Mouse (Mus musculus) C2C12 (cell line): ENCODE results near the gene Dgcr6. TPM values are rescaled to one million over a fixed set of nuclear protein-coding genes. Genes with fewer than 3 reads are reported as not detected.
A peak's percentile ranks its signal among the peaks of the same experiment; 100 is the strongest.

Experiments used
- H3K27me3 ChIP-seq: one replicate; pipeline ENCODE4 v1.6.1; 2011; ENCODE audit not compliant: control insufficient read depth, insufficient read depth, insufficient read length
- H3K36me3 ChIP-seq: one replicate; pipeline ENCODE4 v1.6.1; 2011; ENCODE audit not compliant: control insufficient read depth, insufficient read depth
- H3K4me3 ChIP-seq: one replicate; pipeline ENCODE4 v1.5.1; 2011; ENCODE audit warnings: mild to moderate bottlenecking, control low read depth; ENCODE audit not compliant: poor library complexity, insufficient read depth, severe bottlenecking
- H3K79me2 ChIP-seq: one replicate; pipeline ENCODE4 v1.6.1; 2011; ENCODE audit not compliant: control insufficient read depth, insufficient read depth
- H3K79me3 ChIP-seq: one replicate; pipeline ENCODE4 v1.6.1; 2011; ENCODE audit warnings: low read depth, control low read depth
- H3ac ChIP-seq: one replicate; pipeline ENCODE3; 2011; ENCODE audit warnings: low read depth; ENCODE audit not compliant: control insufficient read depth, insufficient read length
- CEBPB ChIP-seq: IDR thresholded peaks from one replicate; pipeline ENCODE4 v1.6.1; 2011; ENCODE audit warnings: low read depth, mild to moderate bottlenecking, control low read depth, moderate library complexity
- CTCF ChIP-seq: IDR thresholded peaks from one replicate; pipeline ENCODE4 v1.5.1; 2011; ENCODE audit not compliant: control insufficient read depth, insufficient read depth, insufficient read length
- FOSL1 ChIP-seq: IDR thresholded peaks from one replicate; pipeline ENCODE4 v1.8.0; 2011; ENCODE audit warnings: mild to moderate bottlenecking, low read length; ENCODE audit not compliant: poor library complexity, insufficient read depth, severe bottlenecking
- MAX ChIP-seq: IDR thresholded peaks from one replicate; pipeline ENCODE4 v1.6.1; 2011; ENCODE audit warnings: mild to moderate bottlenecking, control low read depth
- MYOD1 ChIP-seq: IDR thresholded peaks from one replicate; pipeline ENCODE4 v1.6.1; 2011; ENCODE audit warnings: low read depth; ENCODE audit not compliant: control insufficient read depth, insufficient read length
- MYOG ChIP-seq: IDR thresholded peaks from one replicate; pipeline ENCODE4 v1.6.1; 2011; ENCODE audit not compliant: control insufficient read depth, insufficient read length; ENCODE audit errors: extremely low read depth
- USF1 ChIP-seq: IDR thresholded peaks from one replicate; pipeline ENCODE4 v1.6.1; 2011; ENCODE audit warnings: low read depth, mild to moderate bottlenecking, control low read depth, moderate library complexity
- polyA plus RNA-seq: library from polyadenylated mRNA; unstranded; fragments of >200 nt; fragmentation: generic; extraction: Trizol; gene quantifications from one replicate; pipeline ENCODE4 v1.2.1, GENCODE M21; 2012; ENCODE audit warnings: missing spikeins

Dgcr6 gene
- polyA plus RNA-seq, 1 experiment, result 71.1 TPM

GRCm38 (mm10) chr16:18027371-18027770 is 25.3 kb upstream of the Dgcr6 start:
- Histone ChIP-seq H3K79me3 (no peaks in the 10 kb centered on the region), H3ac (no peak overlapping the region), H3K79me2 (no peaks in the 10 kb centered on the region), H3K27me3 (peaks cover 10% of the 10 kb centered on the region), H3K4me3 (no peak overlapping the region), H3K36me3 (no peaks in the 10 kb centered on the region)
- TF ChIP-seq FOSL1, result no peak
- TF ChIP-seq USF1, result peak; percentile 45

GRCm38 (mm10) chr16:18031752-18032151 is 20.9 kb upstream of the Dgcr6 start:
- H3K27me3 ChIP-seq, result peaks cover 28% of the 10 kb centered on the region
- no peaks in the 10 kb centered on the region for H3K79me2 ChIP-seq
- TF ChIP-seq CTCF, result no peak
- TF ChIP-seq FOSL1, result no peak
- TF ChIP-seq MAX, result no peak
- H3K79me3 ChIP-seq, result no peaks in the 10 kb centered on the region
- no peak overlapping the region for H3K4me3 ChIP-seq
- H3ac ChIP-seq, result no peak overlapping the region
- no peaks in the 10 kb centered on the region for H3K36me3 ChIP-seq

GRCm38 (mm10) chr16:18033289-18033688 is 19.4 kb upstream of the Dgcr6 start:
- H3K79me3 ChIP-seq, result no peaks in the 10 kb centered on the region
- no peak overlapping the region for H3ac ChIP-seq
- TF ChIP-seq FOSL1, result no peak
- no peak for TF ChIP-seq MYOD1
- no peak for TF ChIP-seq MAX
- no peak for TF ChIP-seq USF1
- no peak for TF ChIP-seq CTCF
- TF ChIP-seq MYOG, result no peak
- no peak for TF ChIP-seq CEBPB

GRCm38 (mm10) chr16:18034286-18034685 is 18.4 kb upstream of the Dgcr6 start:
- TF ChIP-seq USF1, result no peak
- TF ChIP-seq CEBPB, result no peak
- no peak for TF ChIP-seq CTCF
- TF ChIP-seq MAX, result no peak
- no peak for TF ChIP-seq MYOG
- no peak for TF ChIP-seq MYOD1
- TF ChIP-seq FOSL1, result no peak
- Histone ChIP-seq H3K27me3 (peaks cover 40% of the 10 kb centered on the region), H3K36me3 (no peaks in the 10 kb centered on the region)

More at GRCm38 (mm10) chr16:18033289-18033688, 19.4 kb upstream of the Dgcr6 start:
- Histone ChIP-seq H3K4me3 (no peak overlapping the region), H3K27me3 (peaks cover 32% of the 10 kb centered on the region), H3K79me2 (no peaks in the 10 kb centered on the region), H3K36me3 (no peaks in the 10 kb centered on the region)

GRCm38 (mm10) chr16:18036425-18036955 is 16.2 kb upstream of the Dgcr6 start:
- Histone ChIP-seq H3K79me2 (no peaks in the 10 kb centered on the region), H3K4me3 (no peak overlapping the region), H3K36me3 (no peaks in the 10 kb centered on the region), H3K27me3 (peaks cover 45% of the 10 kb centered on the region), H3K79me3 (no peaks in the 10 kb centered on the region), H3ac (no peak overlapping the region)
- TF ChIP-seq MYOG (no peak), MAX (no peak), CEBPB (no peak), MYOD1 (no peak), CTCF (peak; percentile 6)

More at GRCm38 (mm10) chr16:18034286-18034685, 18.4 kb upstream of the Dgcr6 start:
- Histone ChIP-seq H3K79me2 (no peaks in the 10 kb centered on the region), H3K4me3 (no peak overlapping the region), H3ac (no peak overlapping the region), H3K79me3 (no peaks in the 10 kb centered on the region)

- H3K79me3 ChIP-seq, result no peaks in the 10 kb centered on the region
- H3K27me3 ChIP-seq, result peaks cover 50% of the 10 kb centered on the region
- H3ac ChIP-seq, result no peak overlapping the region
- no peaks in the 10 kb centered on the region for H3K79me2 ChIP-seq
- TF ChIP-seq MYOD1, result no peak
- no peak for TF ChIP-seq USF1
- no peak for TF ChIP-seq CEBPB
- TF ChIP-seq FOSL1, result no peak
- no peak for TF ChIP-seq MAX
- TF ChIP-seq MYOG, result no peak
- H3K4me3 ChIP-seq, result no peak overlapping the region
- no peaks in the 10 kb centered on the region for H3K36me3 ChIP-seq
Observed at GRCm38 (mm10) chr16:18037025-18037424, 15.6 kb upstream of the Dgcr6 start.
